Mouse (Mus musculus): ENCODE results near the gene Anxa10. TPM values are rescaled to one million over a fixed set of nuclear protein-coding genes. Genes with fewer than 3 reads are reported as not detected.

Anxa10 gene
- polyA plus RNA-seq (2014; fragmentation: Illumina TruSeq; extraction: RNeasy Lipid Tissue Mini Kit (QIAGEN cat#74804); ENCODE audit: low read depth, low replicate concordance) = not detected

GRCm38 (mm10) chr8:62123098-62123497, at the start of gene Anxa10:
Anxa10 (minus strand) TSS chr8:62123150.

Other genes starting within 250 kb of the Anxa10 start
- gene Palld, start 220.5 kb downstream of the Anxa10 start, polyA plus RNA-seq (2014; fragmentation: Illumina TruSeq; extraction: RNeasy Lipid Tissue Mini Kit (QIAGEN cat#74804); ENCODE audit: low read depth, low replicate concordance) = 44.3 TPM
- 4.8 TPM for gene Ddx60, start 195.1 kb downstream of the Anxa10 start, polyA plus RNA-seq (2014; fragmentation: Illumina TruSeq; extraction: RNeasy Lipid Tissue Mini Kit (QIAGEN cat#74804); ENCODE audit: low read depth, low replicate concordance)